Mouse (Mus musculus) ES-Bruce4 (cell line): ENCODE data around the gene Baiap2l2.

ENCODE experiments used
- CTCF ChIP-seq: IDR thresholded peaks from one replicate; pipeline ENCODE4 v1.8.1; 2011; ENCODE audit warnings: low read depth, low read length
- POLR2A ChIP-seq: IDR thresholded peaks from one replicate; pipeline ENCODE4 v1.8.1; 2011; ENCODE audit warnings: low read length; ENCODE audit not compliant: insufficient read depth

DNA sequence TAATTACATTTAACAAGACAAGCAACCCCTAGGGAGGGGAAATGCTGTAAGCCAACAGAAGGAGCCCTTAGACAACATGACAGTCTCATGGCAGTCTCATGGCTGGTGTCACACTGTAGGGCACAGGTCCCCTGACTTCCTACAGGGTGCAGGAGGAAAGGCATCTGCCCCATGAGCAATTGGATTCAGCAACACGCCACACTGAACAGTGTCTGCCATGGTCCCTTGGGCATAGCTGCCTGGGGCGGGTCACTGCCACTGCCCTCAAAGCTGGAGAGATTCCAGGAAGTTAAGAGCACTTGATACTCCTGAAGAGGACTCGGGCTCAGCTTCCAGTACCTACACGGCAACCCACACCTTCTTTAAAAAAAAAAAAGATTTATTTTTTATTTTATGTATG is 40.9 kb upstream of the Baiap2l2 start:
- TF ChIP-seq POLR2A (no peak), CTCF (no peak)
